Mouse (Mus musculus): ENCODE data around the gene Clec12b. TPM values are rescaled to one million over a fixed set of nuclear protein-coding genes. Genes with fewer than 3 reads are reported as not detected.

The Clec12b gene
- polyA plus RNA-seq (2014; fragmentation: Illumina TruSeq; extraction: RNeasy Lipid Tissue Mini Kit (QIAGEN cat#74804); ENCODE audit: low read depth, low replicate concordance), result not detected

DNA sequence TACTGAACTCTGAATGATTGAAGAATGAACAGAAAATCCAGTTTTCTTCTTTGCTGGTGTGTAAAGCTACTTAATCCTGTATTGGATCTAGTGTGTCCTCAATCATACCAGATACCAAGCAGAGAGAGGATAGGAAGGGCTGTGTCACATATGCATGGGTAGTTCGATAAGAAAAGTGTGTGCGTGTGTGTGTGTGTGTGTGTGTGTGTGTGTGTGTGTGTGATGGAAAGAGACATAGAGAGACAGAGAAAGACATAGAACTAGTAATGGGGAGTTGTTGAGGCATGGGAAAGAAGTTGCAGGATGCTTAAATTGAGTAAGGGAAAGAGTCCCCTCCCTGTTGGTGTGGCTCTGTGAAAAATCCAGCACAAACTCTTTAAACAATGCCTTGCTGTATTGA lies at the start of gene Clec12b:
Gene Clec12b (minus strand): TSS at position 101 of the 400 bp plus-strand sequence.

DNA sequence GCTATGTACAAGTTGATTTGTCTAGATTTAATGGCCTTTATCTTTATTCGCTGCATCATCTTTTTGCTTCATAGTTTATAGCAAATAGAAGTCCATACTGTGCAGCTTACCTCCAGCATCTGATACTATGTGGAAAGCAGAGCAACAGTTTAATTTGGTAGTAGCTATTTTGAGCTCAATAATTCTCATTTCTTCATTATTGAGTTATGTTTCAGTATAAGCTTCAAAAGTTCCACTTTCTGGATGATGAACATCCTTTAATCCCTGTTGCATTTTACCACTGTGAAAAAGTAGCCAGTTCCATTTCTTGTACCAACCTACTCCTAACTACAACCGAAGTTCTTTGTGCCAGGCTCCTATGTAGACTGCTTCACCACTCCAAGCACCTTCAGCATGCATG lies 22.9 kb upstream of the Clec12b start, which contains the start of gene Clec9a:
Gene Clec9a (plus strand): TSS at position 301 of the 400 bp plus-strand sequence.

DNA sequence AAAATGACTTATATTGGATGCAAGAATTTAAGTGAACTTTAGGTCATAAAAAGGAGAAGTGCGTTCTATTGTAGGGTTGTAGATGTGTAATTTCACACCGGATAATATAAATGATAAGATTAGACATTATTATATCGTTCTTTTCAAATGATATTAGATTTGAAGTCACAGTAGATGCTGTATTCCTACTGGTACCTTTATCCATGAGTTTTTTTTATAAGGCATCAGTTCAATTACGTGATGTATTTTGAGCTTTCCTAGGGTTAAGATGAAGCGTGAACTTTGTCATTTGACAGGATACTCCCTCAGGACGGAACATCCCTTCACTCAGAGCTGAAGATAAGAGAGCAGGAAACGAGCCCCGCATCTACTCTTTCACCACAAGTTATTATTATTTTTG lies 11.3 kb upstream of the Clec12b start, which contains the start of gene Clec1b:
Gene Clec1b (plus strand): TSS at position 301 of the 400 bp plus-strand sequence.

DNA sequence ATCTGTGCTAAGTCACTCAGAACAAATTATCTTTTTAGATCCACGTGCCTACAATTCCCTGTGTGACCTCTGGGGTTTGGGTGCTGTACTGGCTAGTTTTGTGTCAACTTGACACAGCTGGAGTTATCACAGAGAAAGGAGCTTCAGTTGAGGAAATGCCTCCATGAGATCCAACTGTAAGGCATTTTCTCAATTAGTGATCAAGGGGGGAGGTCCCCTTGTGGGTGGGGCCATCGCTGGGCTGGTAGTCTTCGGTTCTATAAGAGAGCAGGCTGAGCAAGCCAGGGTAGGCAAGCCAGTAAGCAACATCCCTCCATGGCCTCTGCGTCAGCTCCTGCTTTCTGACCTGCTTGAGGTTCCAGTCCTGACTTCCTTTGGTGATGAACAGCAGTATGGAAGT lies 43.3 kb downstream of the Clec12b start, which contains the start of gene Clec12a:
Gene Clec12a (plus strand): TSS at position 301 of the 400 bp plus-strand sequence.

DNA sequence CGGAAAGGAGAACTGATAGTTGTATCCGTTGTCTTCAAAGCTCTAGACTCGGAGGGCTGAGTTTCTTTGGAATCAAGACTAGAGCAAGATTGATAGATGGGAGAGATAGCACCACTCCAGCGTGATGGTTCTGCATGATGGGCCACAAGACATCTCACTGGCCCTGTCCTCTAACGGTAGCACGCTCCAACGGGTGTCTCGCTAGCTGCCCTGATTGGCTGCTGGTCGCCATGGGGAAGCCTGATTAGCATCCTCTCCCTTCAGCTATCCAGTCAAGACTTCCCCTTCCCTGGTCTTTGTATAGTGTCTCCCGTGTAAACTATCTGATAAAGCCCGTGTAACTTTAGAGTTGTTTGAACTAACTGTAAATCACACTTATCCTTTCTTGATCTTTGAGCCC lies 54.1 kb downstream of the Clec12b start, which contains the start of gene 4922502D21Rik:
Gene 4922502D21Rik (minus strand): TSS at position 187 of the 400 bp plus-strand sequence.

Other genes starting within 250 kb of the Clec12b start
- 74.3 TPM for gene Clec2d, start 205.3 kb downstream of the Clec12b start, polyA plus RNA-seq (2014; fragmentation: Illumina TruSeq; extraction: RNeasy Lipid Tissue Mini Kit (QIAGEN cat#74804); ENCODE audit: low read depth, low replicate concordance)
- 0.87 TPM for gene Cd69, start 110.4 kb downstream of the Clec12b start, polyA plus RNA-seq (2014; fragmentation: Illumina TruSeq; extraction: RNeasy Lipid Tissue Mini Kit (QIAGEN cat#74804); ENCODE audit: low read depth, low replicate concordance)
- not detected for gene 4922502D21Rik, start 54.1 kb downstream of the Clec12b start, polyA plus RNA-seq (2014; fragmentation: Illumina TruSeq; extraction: RNeasy Lipid Tissue Mini Kit (QIAGEN cat#74804); ENCODE audit: low read depth, low replicate concordance)
- 5.4 TPM for gene Clec12a, start 43.2 kb downstream of the Clec12b start, polyA plus RNA-seq (2014; fragmentation: Illumina TruSeq; extraction: RNeasy Lipid Tissue Mini Kit (QIAGEN cat#74804); ENCODE audit: low read depth, low replicate concordance)
- gene Clec1b, start 11.4 kb upstream of the Clec12b start, polyA plus RNA-seq (2014; fragmentation: Illumina TruSeq; extraction: RNeasy Lipid Tissue Mini Kit (QIAGEN cat#74804); ENCODE audit: low read depth, low replicate concordance), result 2.6 TPM
- 0.64 TPM for gene Clec9a, start 23.0 kb upstream of the Clec12b start, polyA plus RNA-seq (2014; fragmentation: Illumina TruSeq; extraction: RNeasy Lipid Tissue Mini Kit (QIAGEN cat#74804); ENCODE audit: low read depth, low replicate concordance)
- gene Clec1a, start 66.1 kb upstream of the Clec12b start, polyA plus RNA-seq (2014; fragmentation: Illumina TruSeq; extraction: RNeasy Lipid Tissue Mini Kit (QIAGEN cat#74804); ENCODE audit: low read depth, low replicate concordance), result 16.1 TPM
- 0.41 TPM for gene Olr1, start 121.3 kb upstream of the Clec12b start, polyA plus RNA-seq (2014; fragmentation: Illumina TruSeq; extraction: RNeasy Lipid Tissue Mini Kit (QIAGEN cat#74804); ENCODE audit: low read depth, low replicate concordance)
- gene Tmem52b, start 126.7 kb upstream of the Clec12b start, polyA plus RNA-seq (2014; fragmentation: Illumina TruSeq; extraction: RNeasy Lipid Tissue Mini Kit (QIAGEN cat#74804); ENCODE audit: low read depth, low replicate concordance), result not detected
- gene Gabarapl1, start 147.3 kb upstream of the Clec12b start, polyA plus RNA-seq (2014; fragmentation: Illumina TruSeq; extraction: RNeasy Lipid Tissue Mini Kit (QIAGEN cat#74804); ENCODE audit: low read depth, low replicate concordance), result 79.3 TPM
- 0.52 TPM for gene Klre1, start 192.0 kb upstream of the Clec12b start, polyA plus RNA-seq (2014; fragmentation: Illumina TruSeq; extraction: RNeasy Lipid Tissue Mini Kit (QIAGEN cat#74804); ENCODE audit: low read depth, low replicate concordance)
- 3.4 TPM for gene Klrd1, start 205.9 kb upstream of the Clec12b start, polyA plus RNA-seq (2014; fragmentation: Illumina TruSeq; extraction: RNeasy Lipid Tissue Mini Kit (QIAGEN cat#74804); ENCODE audit: low read depth, low replicate concordance)
- 2.4 TPM for gene Klrk1, start 238.0 kb upstream of the Clec12b start, polyA plus RNA-seq (2014; fragmentation: Illumina TruSeq; extraction: RNeasy Lipid Tissue Mini Kit (QIAGEN cat#74804); ENCODE audit: low read depth, low replicate concordance)

All from adrenal gland, adult 10 weeks (tissue).